Mouse (Mus musculus) heart, adult 9 months (tissue): ENCODE data around the gene Ckap2l.

ENCODE experiments used
- DNase-seq, 2 experiments: peaks; one replicate each; pipeline ENCODE4 v3.0.0; 2022; ENCODE audit warnings: low spot score in 2 of 2

The Ckap2l gene

DNA sequence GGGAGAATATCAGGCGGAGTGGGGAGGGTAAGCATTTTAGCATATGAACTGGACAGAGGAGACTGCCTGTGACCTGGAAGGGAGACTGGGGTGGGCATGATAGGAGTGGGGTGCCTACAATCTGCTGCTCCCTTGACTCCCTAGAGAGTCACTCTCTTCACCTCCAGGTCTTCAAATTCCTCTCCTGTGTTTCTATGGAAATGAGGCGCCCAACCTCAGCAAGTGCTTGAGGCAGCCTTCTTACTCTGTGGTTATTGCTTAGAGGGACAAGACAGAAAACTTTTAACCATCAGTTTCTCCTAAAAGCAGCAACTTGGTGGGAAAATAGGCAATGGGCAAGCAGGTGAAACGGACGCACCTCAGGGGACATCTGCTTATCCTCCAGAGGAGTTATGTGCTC, 60.5 kb downstream of the Ckap2l start:
- no peak for DNase-seq

- no peak for DNase-seq
Measured at GRCm38 (mm10) chr2:129234731-129235130, 62.3 kb downstream of the Ckap2l start.

GRCm38 (mm10) chr2:129233803-129234477, 63.1 kb downstream of the Ckap2l start:
- no peak for DNase-seq

- no peak for DNase-seq
Measured at GRCm38 (mm10) chr2:129233218-129233617, 63.8 kb downstream of the Ckap2l start.

DNA sequence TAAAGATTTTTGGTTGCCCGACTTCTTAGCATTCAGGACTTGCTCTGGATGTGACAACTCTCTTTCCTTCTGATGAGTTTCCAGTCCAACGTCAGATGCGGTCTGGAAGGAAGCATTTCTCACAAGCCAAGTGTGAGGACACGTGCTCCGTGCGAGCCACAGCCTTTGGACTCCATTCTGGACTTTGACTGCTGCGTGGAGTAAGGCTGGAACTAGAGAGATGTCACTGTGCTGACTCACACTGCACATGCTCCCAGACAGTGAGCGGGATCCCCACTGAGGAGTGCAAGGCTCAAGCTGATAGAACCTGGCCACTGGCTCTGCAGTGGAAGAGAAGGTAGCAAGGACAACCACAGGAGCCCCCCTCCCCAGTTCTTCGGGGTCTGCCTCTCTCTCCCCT, 64.5 kb downstream of the Ckap2l start:
- DNase-seq: no peak

- no peak for DNase-seq
Measured at GRCm38 (mm10) chr2:129232023-129232422, 65.0 kb downstream of the Ckap2l start.

GRCm38 (mm10) chr2:129229316-129229715, 67.7 kb downstream of the Ckap2l start:
- DNase-seq: no peak

DNA sequence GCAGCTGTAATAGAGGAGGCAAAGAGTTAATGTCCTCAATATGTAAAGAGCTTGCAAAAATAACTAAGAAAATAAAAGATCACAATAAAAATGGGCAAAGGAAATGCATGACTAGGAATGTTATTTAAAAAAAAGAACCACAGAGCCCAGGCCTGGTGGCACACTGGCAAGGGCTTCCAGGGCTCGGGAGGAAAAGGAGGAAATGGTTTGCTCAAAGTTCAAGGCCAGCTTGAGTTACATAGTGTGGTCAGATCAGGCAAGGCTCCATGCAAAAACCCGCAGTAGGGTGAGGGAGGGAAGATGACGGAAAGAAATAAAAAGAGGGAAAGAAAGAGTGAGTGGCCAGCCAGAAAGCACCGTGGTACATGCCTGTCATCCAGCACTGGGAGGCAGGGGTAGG, 68.4 kb downstream of the Ckap2l start:
- DNase-seq: no peak

DNA sequence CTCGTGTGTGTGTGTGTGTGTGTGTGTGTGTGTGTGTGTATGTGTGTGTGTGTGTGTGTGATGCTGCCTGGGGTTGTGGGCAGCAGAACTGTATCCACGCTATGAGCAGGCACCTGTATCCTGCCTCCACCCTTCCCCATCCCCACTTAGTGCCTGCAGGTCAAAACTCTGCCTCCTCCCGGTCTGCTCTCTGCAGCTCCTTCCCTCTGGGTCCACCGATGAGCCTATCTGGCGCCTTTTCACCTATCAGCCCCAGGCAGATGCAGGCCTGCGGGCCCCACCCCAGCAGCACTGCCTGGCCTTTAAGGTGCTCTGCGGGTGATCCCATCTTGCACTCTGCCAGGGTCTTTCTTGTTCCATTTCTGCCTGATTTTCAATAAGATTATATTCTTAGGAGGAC, 69.3 kb downstream of the Ckap2l start:
- DNase-seq: no peak

DNA sequence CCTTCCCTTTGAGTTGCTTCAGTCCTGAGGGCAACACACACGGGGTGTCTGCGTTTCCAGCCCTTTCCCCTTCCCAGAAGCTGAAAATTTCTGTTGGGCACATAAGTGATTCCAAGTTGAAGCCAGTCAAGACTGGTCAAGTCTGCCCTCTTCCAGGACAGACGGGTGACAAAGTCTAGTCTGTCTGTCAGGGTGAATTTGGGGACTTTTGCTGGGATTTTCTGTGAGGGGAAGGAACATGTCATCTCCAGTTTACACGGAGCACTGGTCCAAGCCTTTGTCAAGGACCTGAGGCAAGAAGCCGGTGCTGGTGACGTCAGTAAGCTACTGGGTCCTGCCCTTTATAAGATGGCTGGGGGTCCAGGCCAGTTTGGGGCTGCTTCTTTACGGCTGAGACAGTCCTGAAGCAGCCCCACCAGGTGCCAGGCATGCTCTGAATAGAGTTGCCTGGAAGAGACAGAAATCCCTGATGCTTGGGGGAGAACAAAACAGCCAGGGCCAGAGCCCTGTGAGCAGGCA, 69.9 kb downstream of the Ckap2l start:
- DNase-seq: no peak

DNA sequence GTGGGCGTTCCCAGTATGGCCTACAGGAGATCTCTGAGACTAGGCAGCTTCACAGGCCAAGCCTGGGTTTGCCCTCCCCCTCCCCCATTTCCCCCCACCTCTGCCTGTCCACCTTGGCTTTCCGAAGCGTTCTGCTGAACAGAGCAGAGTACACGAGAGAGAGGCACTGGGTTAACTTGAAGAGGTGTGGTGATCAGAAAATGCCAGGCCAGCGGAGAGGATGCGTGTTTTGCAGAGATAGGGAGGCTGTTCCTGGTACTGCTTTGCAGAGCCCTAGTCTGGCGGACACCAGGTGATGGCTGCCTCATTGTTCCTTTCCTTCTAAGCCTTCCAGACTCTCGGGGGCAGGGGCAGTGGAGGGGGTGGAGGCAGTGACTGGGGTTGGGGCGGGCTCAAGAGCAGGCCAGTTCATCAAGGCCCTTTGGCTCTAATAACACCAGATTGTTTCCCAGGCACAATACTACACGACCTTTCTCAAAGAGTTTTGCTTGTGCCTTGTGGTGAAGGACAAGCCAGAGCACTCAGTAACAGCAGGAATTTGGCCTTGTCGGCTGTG, 70.6 kb downstream of the Ckap2l start:
- DNase-seq: no peak

- no peak for DNase-seq
Measured at GRCm38 (mm10) chr2:129225251-129225819, 71.7 kb downstream of the Ckap2l start.

DNA sequence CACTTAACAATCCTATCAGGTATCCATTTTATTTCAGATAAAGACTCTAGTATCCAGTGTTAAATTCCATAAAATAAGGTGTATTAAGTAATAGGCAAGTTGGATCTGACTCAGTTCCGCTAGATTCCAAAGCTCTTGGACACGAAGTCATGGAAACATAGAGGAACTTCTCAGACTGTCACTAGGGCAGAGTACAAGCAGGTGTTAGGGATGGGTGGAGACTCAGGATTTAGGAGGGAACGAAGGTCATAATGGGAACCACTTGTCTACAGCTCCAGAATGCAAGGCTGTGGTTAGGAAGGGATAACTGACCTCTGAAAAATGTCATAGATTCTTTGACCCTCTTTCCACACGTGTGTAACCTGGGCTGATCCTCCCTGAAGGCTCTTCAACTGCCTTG, 72.8 kb downstream of the Ckap2l start:
- DNase-seq: no peak

DNA sequence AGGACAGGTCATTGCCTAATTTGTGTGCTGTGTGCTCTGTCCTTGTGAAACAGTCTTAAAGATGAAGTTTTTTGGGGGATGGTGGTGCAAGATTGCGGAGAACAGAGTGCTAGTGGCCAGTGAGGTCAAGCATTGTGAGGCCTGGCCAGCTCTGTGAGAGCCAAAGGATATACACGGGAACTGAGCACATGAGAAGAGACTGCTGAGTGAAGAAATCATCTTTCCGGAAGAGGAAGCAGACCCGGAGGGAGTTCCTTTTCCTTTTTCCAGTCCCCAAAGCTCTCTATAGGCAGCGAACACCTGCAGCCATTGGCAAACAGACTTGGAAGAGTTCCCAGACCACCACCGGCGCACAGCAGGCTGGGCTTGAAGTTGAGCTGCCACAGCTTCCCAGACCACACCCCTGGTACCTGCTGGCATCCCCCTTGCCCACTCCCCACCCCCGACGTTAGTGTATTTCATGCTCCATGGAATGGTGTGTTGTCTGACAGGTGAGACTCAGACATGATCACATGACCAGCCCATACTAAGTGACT, 75.8 kb downstream of the Ckap2l start:
- no peak for DNase-seq

GRCm38 (mm10) chr2:129218537-129219105, 78.4 kb downstream of the Ckap2l start:
- DNase-seq: no peak
